Comparison of ENCODE assay signal across 13 mouse cellular contexts in the genomic region with DNA sequence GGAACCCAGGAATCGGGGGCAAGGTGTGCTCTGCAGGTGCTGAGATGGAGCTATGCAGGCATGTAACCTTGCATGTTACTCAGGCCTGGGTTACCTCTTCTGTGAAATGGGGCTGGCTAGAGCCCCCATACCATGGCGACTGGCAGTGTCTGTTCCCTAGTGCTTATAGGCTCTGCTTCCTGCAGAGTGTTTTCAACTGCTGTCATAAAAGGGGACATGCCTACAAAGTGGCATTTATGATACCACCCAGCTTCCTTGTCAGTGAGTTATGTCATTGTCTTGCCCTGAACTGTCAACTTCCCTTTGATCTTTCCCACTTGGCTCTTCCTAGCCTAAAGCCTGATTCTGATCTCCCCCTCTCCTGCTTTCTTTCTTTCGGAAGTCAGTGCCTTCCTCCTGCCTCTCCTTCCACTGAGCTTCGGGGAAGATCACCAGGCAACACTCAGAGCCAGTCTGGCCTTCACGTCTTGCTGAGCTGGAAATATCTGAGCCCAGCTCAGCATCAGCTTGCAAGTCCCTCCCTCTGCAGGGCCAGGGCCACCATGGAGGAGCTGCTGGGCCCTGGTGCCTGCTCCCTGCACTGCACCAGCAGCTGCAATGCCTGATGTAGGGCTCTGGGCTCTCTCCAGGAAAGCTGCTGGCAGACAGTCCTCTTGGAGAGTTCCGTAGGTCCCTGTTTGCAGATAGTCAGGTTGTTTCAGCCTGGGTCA. TPM values are rescaled to one million over a fixed set of nuclear protein-coding genes. Genes with fewer than 3 reads are reported as not detected.
"Had no signal": no experiment of that assay in that cellular context is flagged by ENCODE, and none has a peak within 500 bp of the region (broad histone marks: within the 10 kb centered on the region; RNA-seq: fewer than 3 reads in every experiment).

No protein-coding gene starts in this region.

- ATAC-seq: midbrain, embryonic 15.5 days had no signal

- H3K9ac ChIP-seq: limb, embryonic 13.5 days; liver, embryonic 14.5 days; midbrain, embryonic 15.5 days; neural tube, embryonic 12.5 days had no signal

- H3K9me3 ChIP-seq: limb, embryonic 13.5 days; midbrain, embryonic 15.5 days; neural tube, embryonic 12.5 days had no signal

- DNase-seq: kidney, postnatal 36 days; lung, adult 18-20 months; right cerebral cortex, postnatal 4 days; spleen, adult 18-20 months; thymus, adult 18-20 months; thymus, postnatal 14 days had no signal

- H3K27me3 ChIP-seq: midbrain, embryonic 15.5 days; neural tube, embryonic 12.5 days had no signal

- H3K36me3 ChIP-seq: limb, embryonic 13.5 days; midbrain, embryonic 15.5 days; neural tube, embryonic 12.5 days had no signal

- H3K4me3 ChIP-seq: limb, embryonic 13.5 days; midbrain, embryonic 15.5 days; neural tube, embryonic 12.5 days had no signal

- H3K4me2 ChIP-seq: limb, embryonic 13.5 days; midbrain, embryonic 11.5 days; midbrain, embryonic 15.5 days; neural tube, embryonic 12.5 days had no signal

- H3K27ac ChIP-seq: kidney, postnatal 0 days; limb, embryonic 13.5 days; liver, embryonic 14.5 days; midbrain, embryonic 15.5 days; neural tube, embryonic 12.5 days had no signal

RNA-seq across cellular contexts. Expression of a gene that starts 15.4 kb away (rescaled TPM):
- polyA plus RNA-seq: liver, adult 2 months had no signal
